Comparison of ENCODE assay signal across 8 mouse cellular contexts in genomic region chr14:49171286-49171685, GRCm38 (mm10). TPM values are rescaled to one million over a fixed set of nuclear protein-coding genes. Genes with fewer than 3 reads are reported as not detected.
A peak's percentile ranks its signal among the peaks of the same experiment; 100 is the strongest.
DNase-seq lines count a peak whose midpoint lies in the region; ATAC-seq lines count a peak whose summit lies in the region.

No protein-coding gene starts in this region.

- peaks cover 30% of the 10 kb centered on the region for H3K4me1 ChIP-seq in neural tube, embryonic 13.5 days (replicated peaks)

- H3K4me3 ChIP-seq in neural tube, embryonic 13.5 days: peak overlapping the region; percentile 99

- H3K9me3 ChIP-seq in neural tube, embryonic 13.5 days: no peaks in the 10 kb centered on the region

- H3K4me2 ChIP-seq in neural tube, embryonic 13.5 days: peak overlapping the region; percentile 82

- WGBS in neural tube, embryonic 13.5 days: 35% methylated on average over 8 of the region's 8 CpGs

- H3K9ac ChIP-seq in neural tube, embryonic 13.5 days: peak overlapping the region; percentile 95

- no peaks in the 10 kb centered on the region for H3K36me3 ChIP-seq in neural tube, embryonic 13.5 days

- no peaks in the 10 kb centered on the region for H3K27me3 ChIP-seq in neural tube, embryonic 13.5 days

- peak; percentile 34 for ATAC-seq in neural tube, embryonic 13.5 days (ENCODE audit: low read depth)
- ATAC-seq in erythroid progenitor cell, adult 5-6 weeks (replicated peaks; ENCODE audit: low FRiP score, poor library complexity, severe bottlenecking): no peak

- DNase-seq in cerebellum, adult 9-11 months: peak; percentile 5
- DNase-seq in cerebellum, adult 18-20 months: no peak
- DNase-seq in 3T3-L1 (ENCODE audit: low read depth, low spot score): peak; percentile 9
- DNase-seq in fat pad, adult 2 months (ENCODE audit: extremely low read depth, low read depth, low spot score): peak; percentile 56
- peak; percentile 7 for DNase-seq in kidney, postnatal 14 days
- no peak for DNase-seq in layer of hippocampus, postnatal 36 days

- peak overlapping the region; percentile 88; the same call in 1 of the 2 replicates for H3K27ac ChIP-seq in neural tube, embryonic 13.5 days (replicated peaks)

RNA-seq across cellular contexts. Expression of gene Naa30, which starts 0.7 kb away (rescaled TPM):
- 13.5 and 16.7 TPM in 2 replicates for polyA plus RNA-seq in neural tube, embryonic 13.5 days (2015; fragmentation: Nextera tagmentation; extraction: Ambion mirVana)
- total RNA-seq in layer of hippocampus, postnatal 36 days (2021): 10 to 100 TPM; 35.9 to 42.6 TPM
- total RNA-seq in erythroid progenitor cell, adult 5-6 weeks (2015; ENCODE audit: low replicate concordance): 9.4 and 12.2 TPM in 2 replicates
- 13.2 and 24.1 TPM in 2 replicates for total RNA-seq in erythroid progenitor cell, adult 5-6 weeks (2017; ENCODE audit: low replicate concordance)

Comparison
In these comparisons a context has a peak if more than half of its experiments do, and no peak if none do; other contexts are left out.
1. DNase-seq: peak in cerebellum, adult 9-11 months (single experiment), 3T3-L1 (single experiment), fat pad, adult 2 months (single experiment) and kidney, postnatal 14 days (single experiment); none in cerebellum, adult 18-20 months (0 of 2) and layer of hippocampus, postnatal 36 days (0 of 2).